In genomic region chr13:70385292-70385691, GRCm38 (mm10) we compare ENCODE assay signal across 33 mouse cellular contexts.
"Had no signal": no experiment of that assay in that cellular context is flagged by ENCODE, and none has a peak within 500 bp of the region (broad histone marks: within the 10 kb centered on the region; RNA-seq: fewer than 3 reads in every experiment).

No protein-coding gene starts in this region.

- H3K27ac ChIP-seq: heart, embryonic 13.5 days; heart, embryonic 15.5 days; hindbrain, embryonic 10.5 days; hindbrain, embryonic 12.5 days; hindbrain, embryonic 13.5 days; hindbrain, embryonic 14.5 days; hindbrain, embryonic 15.5 days; hindbrain, postnatal 0 days; intestine, embryonic 15.5 days; kidney, embryonic 15.5 days; kidney, postnatal 0 days; layer of hippocampus, adult 2 months; left cerebral cortex, adult 2 months had no signal

- H3K36me3 ChIP-seq: heart, embryonic 12.5 days; heart, embryonic 13.5 days; heart, embryonic 15.5 days; hindbrain, embryonic 10.5 days; hindbrain, embryonic 12.5 days; hindbrain, embryonic 13.5 days; hindbrain, embryonic 15.5 days; intestine, embryonic 15.5 days; kidney, embryonic 15.5 days had no signal

- ATAC-seq: hindbrain, embryonic 16.5 days; hindbrain, postnatal 0 days; inflammation-experienced regulatory T-cells, adult 6 months; intestine, embryonic 15.5 days; intestine, embryonic 16.5 days; intestine, postnatal 0 days had no signal

- H3K4me1 ChIP-seq: heart, embryonic 12.5 days; heart, embryonic 13.5 days; heart, embryonic 15.5 days; hindbrain, embryonic 13.5 days; hindbrain, embryonic 15.5 days; intestine, embryonic 15.5 days; kidney, embryonic 15.5 days had no signal

- H3K9me3 ChIP-seq: heart, embryonic 12.5 days; heart, embryonic 13.5 days; heart, embryonic 15.5 days; hindbrain, embryonic 10.5 days; hindbrain, embryonic 12.5 days; hindbrain, embryonic 13.5 days; hindbrain, embryonic 15.5 days; intestine, embryonic 15.5 days; kidney, embryonic 15.5 days had no signal

- H3K27me3 ChIP-seq: heart, embryonic 12.5 days; heart, embryonic 13.5 days; heart, embryonic 15.5 days; hindbrain, embryonic 12.5 days; hindbrain, embryonic 13.5 days; hindbrain, embryonic 15.5 days; intestine, embryonic 15.5 days; kidney, embryonic 15.5 days had no signal

- H3K4me3 ChIP-seq: heart, embryonic 12.5 days; heart, embryonic 13.5 days; heart, embryonic 15.5 days; hindbrain, embryonic 10.5 days; hindbrain, embryonic 12.5 days; hindbrain, embryonic 13.5 days; hindbrain, embryonic 15.5 days; intestine, embryonic 15.5 days; kidney, embryonic 15.5 days; layer of hippocampus, adult 2 months; left cerebral cortex, adult 2 months had no signal

- DNase-seq: heart, postnatal 10 days; heart, postnatal 14 days; heart, postnatal 36 days; kidney, adult 11 months; kidney, adult 18-20 months; kidney, adult 2 months; kidney, adult 8-10 months; kidney, adult 9 months; kidney, postnatal 10 days; kidney, postnatal 14 days; kidney, postnatal 25 days; kidney, postnatal 36 days; kidney, postnatal 4 days; layer of hippocampus, adult 9-11 months; layer of hippocampus, postnatal 36 days had no signal
